Mouse (Mus musculus): Measurements from ENCODE around the gene Cd9.

GRCm38 (mm10) chr6:125538469-125538868 is 43.9 kb upstream of the Cd9 start:
- TF ChIP-seq POLR2A (IDR thresholded peaks at IDR 0.05; ENCODE audit: control insufficient read depth, low read depth, low read length) (no peak), CTCF (IDR thresholded peaks at IDR 0.05; ENCODE audit: control insufficient read depth, insufficient read depth, insufficient replicate concordance, low read depth, low read length) (no peak)

All from testis, adult 2 months (tissue).